Mouse (Mus musculus) liver, postnatal 0 days (tissue): ENCODE data around the gene Nrbp1. TPM values are rescaled to one million over a fixed set of nuclear protein-coding genes. Genes with fewer than 3 reads are reported as not detected.

Experiments
- ATAC-seq: fragments of 200-750 bp; cut with Nextera tagmentation; 2 replicates; pipeline ENCODE4 v1.8.0; 2017; ENCODE audit warnings: mild to moderate bottlenecking, moderate library complexity
- DNase-seq: peaks from one replicate; pipeline ENCODE4 v3.0.0-alpha.2; 2016
- H3K27ac ChIP-seq: fragments of 300-500 bp; sonication (generic); 2 replicates; pipeline ENCODE4 v1.5.1; 2014; ENCODE audit warnings: antibody characterized with exemption, moderate library complexity, mild to moderate bottlenecking, low read depth
- H3K27me3 ChIP-seq: fragments of 300-500 bp; sonication (generic); 2 replicates; pipeline ENCODE4 v1.6.1; 2014; ENCODE audit warnings: low read length, control low read depth, mixed read lengths; ENCODE audit not compliant: insufficient read depth
- H3K36me3 ChIP-seq: fragments of 300-500 bp; sonication (generic); replicated peaks from 2 replicates; pipeline ENCODE4 v1.6.1; 2014; ENCODE audit warnings: mild to moderate bottlenecking, control low read depth, low read length, moderate library complexity, mixed read lengths; ENCODE audit not compliant: insufficient read depth
- H3K4me1 ChIP-seq: fragments of 300-500 bp; sonication (generic); 2 replicates; pipeline ENCODE4 v1.6.1; 2014; ENCODE audit warnings: antibody characterized with exemption, mild to moderate bottlenecking, control low read depth; ENCODE audit not compliant: insufficient read depth
- H3K4me2 ChIP-seq: fragments of 300-500 bp; sonication (generic); 2 replicates; pipeline ENCODE4 v1.6.1; 2014; ENCODE audit warnings: low read depth, mild to moderate bottlenecking, low read length, moderate library complexity, mixed read lengths
- H3K4me3 ChIP-seq: fragments of 300-500 bp; sonication (generic); 2 replicates; pipeline ENCODE4 v1.5.1; 2014; ENCODE audit warnings: low read depth, low read length
- H3K9ac ChIP-seq: fragments of 300-500 bp; sonication (generic); replicated peaks from 2 replicates; pipeline ENCODE4 v1.6.1; 2014; ENCODE audit warnings: mild to moderate bottlenecking, moderate library complexity
- H3K9me3 ChIP-seq: fragments of 300-500 bp; sonication (generic); 2 replicates; pipeline ENCODE4 v1.6.1; 2016; ENCODE audit warnings: mild to moderate bottlenecking, control low read depth, low read length, mixed read lengths
- CTCF ChIP-seq: sonication (generic); IDR thresholded peaks from 2 replicates; pipeline ENCODE4 v1.5.1; 2016; ENCODE audit warnings: antibody characterized with exemption, low read depth
- EP300 ChIP-seq: IDR thresholded peaks from 2 replicates; pipeline ENCODE4 v1.6.1; 2016; ENCODE audit warnings: antibody characterized with exemption, low read depth, mild to moderate bottlenecking
- WGBS: fragments of 180-500 bp; shearing (Covaris S2); extraction: QIAGEN DNeasy Blood & Tissue Kit; methylation state at CpG from one replicate; pipeline ENCODE4 v1.1.7; 2014; ENCODE audit not compliant: insufficient replicate concordance; 5-methylcytosine and 5-hydroxymethylcytosine counted together
- polyA plus RNA-seq: library from polyadenylated mRNA; unstranded; fragments of >200 nt; fragmentation: Nextera tagmentation; extraction: Ambion mirVana; gene quantifications from 2 replicates; pipeline ENCODE4 v1.2.1, GENCODE M21; 2015

Nrbp1 gene
- polyA plus RNA-seq, 1 experiment from 2014 or later: 42.9 TPM

DNA sequence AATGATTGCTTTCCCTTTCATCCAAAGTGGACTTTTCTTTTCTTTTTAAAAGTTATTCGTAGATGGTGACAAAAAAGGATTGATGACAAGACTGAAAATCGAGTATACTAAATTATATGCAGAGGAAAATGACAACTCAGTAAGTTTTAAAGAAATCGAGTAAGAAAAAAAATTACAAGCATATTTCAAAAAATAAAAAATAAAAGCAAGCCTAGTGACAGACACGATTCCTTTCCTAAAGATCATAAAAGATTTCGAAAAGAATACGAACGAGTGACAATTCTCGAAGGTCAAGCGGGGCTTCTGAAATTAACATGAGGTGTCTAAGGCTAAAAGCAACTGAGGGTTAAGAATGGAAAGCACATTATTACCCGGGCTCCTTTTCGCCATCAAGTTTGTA is 21.2 kb upstream of the Nrbp1 start:
- Histone ChIP-seq H3K4me1 (peaks cover 16% of the 10 kb centered on the region), H3K9ac (peak overlapping the region; percentile 88), H3K9me3 (no peaks in the 10 kb centered on the region), H3K4me3 (peak overlapping the region; percentile 83), H3K27me3 (no peaks in the 10 kb centered on the region), H3K4me2 (peak overlapping the region; percentile 87), H3K27ac (peak overlapping the region; percentile 94), H3K36me3 (no peaks in the 10 kb centered on the region)
- TF ChIP-seq EP300 (no peak), CTCF (no peak)
- WGBS: 2% methylated on average over 11 of the region's 11 CpGs
- ATAC-seq (no peak), DNase-seq (no peak)

- Histone ChIP-seq H3K4me1 (peaks cover 16% of the 10 kb centered on the region), H3K4me3 (peak overlapping the region; percentile 83), H3K9ac (peak overlapping the region; percentile 88), H3K27ac (peak overlapping the region; percentile 94), H3K36me3 (no peaks in the 10 kb centered on the region), H3K27me3 (no peaks in the 10 kb centered on the region), H3K4me2 (peak overlapping the region; percentile 87), H3K9me3 (no peaks in the 10 kb centered on the region)
- DNase-seq (no peak), ATAC-seq (peak; percentile 57)
- no peak for TF ChIP-seq EP300
- peak; percentile 31 for TF ChIP-seq CTCF
- WGBS: under 1% methylated on average over 38 of the region's 40 CpGs
Measured at GRCm38 (mm10) chr5:31219911-31220447, 20.7 kb upstream of the Nrbp1 start.

- Histone ChIP-seq H3K27ac (peak within 1 kb of the TSS; percentile 94), H3K9me3 (no peaks in the 10 kb centered on the region), H3K4me3 (peak within 1 kb of the TSS; percentile 83), H3K36me3 (no peaks in the 10 kb centered on the region), H3K4me2 (peak within 1 kb of the TSS; percentile 87), H3K27me3 (no peaks in the 10 kb centered on the region), H3K4me1 (peaks cover 16% of the 10 kb centered on the region), H3K9ac (peak within 1 kb of the TSS; percentile 88)
- peak; percentile 99 for DNase-seq
- 1% methylated on average over 52 of the region's 70 CpGs for WGBS
- TF ChIP-seq CTCF (no peak; the same call in 1 of the 2 replicates), EP300 (peak; percentile 68; the same call in 1 of the 2 replicates)
- peak; percentile 97 for ATAC-seq
Measured at GRCm38 (mm10) chr5:31220448-31221303, 20.0 kb upstream of the Nrbp1 start, which contains the start of gene Ppm1g. Gene Ppm1g, minus strand, starts transcription at chr5:31220687.

DNA sequence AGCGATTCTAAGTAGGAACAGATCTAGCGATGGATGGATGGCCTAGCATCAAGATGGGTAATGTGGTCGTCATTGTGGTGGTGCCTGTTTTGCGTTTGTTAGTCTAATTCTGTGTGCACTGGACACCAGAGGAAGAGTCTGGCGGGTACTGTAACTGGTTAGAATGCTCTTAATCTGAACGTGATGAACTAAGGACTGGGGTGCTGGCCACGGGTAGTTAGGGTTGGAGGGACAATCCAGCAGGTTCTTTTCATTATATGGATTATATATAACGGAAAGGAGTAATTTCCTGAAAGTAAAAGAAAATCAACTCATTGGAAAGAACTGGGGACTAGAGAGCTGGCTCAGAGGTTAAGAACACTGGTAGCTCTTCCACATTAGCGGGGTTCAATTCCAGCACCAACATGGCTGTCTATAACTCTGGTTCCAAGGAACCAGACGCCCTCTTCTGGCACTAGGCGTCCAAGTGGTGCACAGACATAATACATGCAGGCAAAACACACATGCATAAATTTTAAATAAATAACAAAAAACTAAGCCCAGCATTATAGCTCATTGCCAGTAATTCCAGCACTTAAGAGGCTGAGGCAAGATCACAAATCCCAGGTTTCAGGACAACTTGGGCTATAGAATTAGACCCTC is 19.2 kb upstream of the Nrbp1 start:
- DNase-seq (peak; percentile 55), ATAC-seq (no peak)
- no peak for TF ChIP-seq EP300
- peak; percentile 68 for TF ChIP-seq CTCF

DNA sequence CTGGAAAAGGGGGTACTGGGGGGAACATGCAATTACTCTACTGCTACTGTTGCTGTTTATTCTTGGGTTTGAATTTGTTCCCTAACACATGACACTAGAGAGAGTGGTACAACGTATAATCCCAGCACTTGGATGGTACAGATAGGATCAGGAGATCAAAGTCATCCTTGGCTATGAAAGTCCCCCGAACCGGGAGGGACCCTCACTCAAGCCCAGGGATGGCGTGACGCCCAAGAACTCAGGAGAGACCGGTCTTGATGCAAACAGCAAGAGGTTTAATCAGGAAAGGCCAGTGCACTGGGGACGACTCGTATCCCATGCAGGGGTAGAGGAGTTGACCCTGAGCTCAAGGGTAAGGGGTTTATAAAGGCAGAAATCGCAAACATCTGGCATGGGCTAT is 18.0 kb upstream of the Nrbp1 start:
- WGBS: 91% methylated on average over 9 of the region's 9 CpGs

More for the DNA sequence above, 19.2 kb upstream of the Nrbp1 start:
- H3K4me2 ChIP-seq: peak overlapping the region; percentile 87
- peak overlapping the region; percentile 88 for H3K9ac ChIP-seq
- H3K27me3 ChIP-seq: no peaks in the 10 kb centered on the region
- H3K27ac ChIP-seq: peak overlapping the region; percentile 87
- H3K4me3 ChIP-seq: peak overlapping the region; percentile 83
- H3K36me3 ChIP-seq: no peaks in the 10 kb centered on the region
- WGBS: 23% methylated on average over 11 of the region's 11 CpGs
- H3K9me3 ChIP-seq: no peaks in the 10 kb centered on the region
- peaks cover 16% of the 10 kb centered on the region for H3K4me1 ChIP-seq

DNA sequence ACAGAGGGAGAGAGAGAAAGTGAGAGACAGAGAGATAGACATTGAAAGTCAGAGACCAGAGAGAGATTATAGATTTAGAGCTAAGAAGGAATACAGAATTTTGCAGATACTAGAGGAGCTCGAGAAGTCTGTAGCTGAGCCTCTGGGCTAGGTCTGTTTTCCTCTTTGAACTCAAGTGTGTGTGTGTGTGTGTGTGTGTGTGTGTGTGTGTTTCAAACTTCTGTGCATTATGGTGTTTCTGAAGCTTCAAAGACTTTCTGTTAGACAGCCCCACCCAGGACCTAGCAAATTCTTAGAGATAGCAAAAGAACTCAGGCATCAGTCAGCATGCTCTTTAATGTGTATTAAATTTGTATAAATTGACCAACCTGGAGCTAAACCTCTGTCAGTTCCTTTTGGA is 14.0 kb upstream of the Nrbp1 start:
- no peak overlapping the region for H3K4me2 ChIP-seq
- no peaks in the 10 kb centered on the region for H3K4me1 ChIP-seq
- H3K36me3 ChIP-seq: no peaks in the 10 kb centered on the region
- no peaks in the 10 kb centered on the region for H3K9me3 ChIP-seq
- no peak overlapping the region for H3K9ac ChIP-seq
- no peaks in the 10 kb centered on the region for H3K27me3 ChIP-seq
- 57% methylated on average over 1 of the region's 1 CpGs for WGBS
- H3K27ac ChIP-seq: no peak overlapping the region
- DNase-seq: no peak
- no peak overlapping the region for H3K4me3 ChIP-seq
- ATAC-seq: no peak
- TF ChIP-seq EP300 (no peak), CTCF (no peak)

More for the DNA sequence above, 18.0 kb upstream of the Nrbp1 start:
- TF ChIP-seq EP300 (no peak), CTCF (no peak)
- H3K9ac ChIP-seq: no peak overlapping the region
- no peaks in the 10 kb centered on the region for H3K9me3 ChIP-seq
- H3K27me3 ChIP-seq: no peaks in the 10 kb centered on the region
- ATAC-seq: no peak
- no peak overlapping the region for H3K4me2 ChIP-seq
- no peak overlapping the region for H3K4me3 ChIP-seq
- DNase-seq: no peak
- H3K36me3 ChIP-seq: no peaks in the 10 kb centered on the region
- no peak overlapping the region for H3K27ac ChIP-seq
- H3K4me1 ChIP-seq: peaks cover 12% of the 10 kb centered on the region
